Mouse (Mus musculus): ENCODE data around the gene Traf3.

- TF ChIP-seq CTCF (IDR thresholded peaks at IDR 0.05; ENCODE audit: borderline replicate concordance, insufficient read depth, low read depth, low read length), result no peak
- TF ChIP-seq POLR2A (IDR thresholded peaks at IDR 0.05; ENCODE audit: borderline replicate concordance, insufficient read depth, low read length), result no peak
These were observed 45.1 kb upstream of the Traf3 start for GRCm38 (mm10) chr12:111120976-111121645.

Measured in cerebellum, adult 2 months (tissue).